Mouse (Mus musculus) embryonic fibroblast, embryonic 13.5 days (primary cell): ENCODE results near the gene Sh3d19. TPM values are rescaled to one million over a fixed set of nuclear protein-coding genes. Genes with fewer than 3 reads are reported as not detected.
"Not testable (repeated sequence)": the region's sequence is repeated elsewhere in the genome, so short reads cannot be mapped to it uniquely, and the experiment has no call there.

Experiments
- H3K27ac ChIP-seq: 2 replicates; pipeline ENCODE4 v1.5.1; 2012; ENCODE audit warnings: low read length, control low read depth, inconsistent platforms; ENCODE audit not compliant: insufficient read depth
- H3K4me1 ChIP-seq: 2 replicates; pipeline ENCODE4 v1.6.1; 2011; ENCODE audit warnings: low read length; ENCODE audit not compliant: control insufficient read depth, insufficient read depth
- H3K4me3 ChIP-seq: 2 replicates; pipeline ENCODE4 v1.5.1; 2011; ENCODE audit warnings: mild to moderate bottlenecking, control low read depth, low read length; ENCODE audit not compliant: insufficient read depth
- CTCF ChIP-seq: IDR thresholded peaks from 2 replicates; pipeline ENCODE4 v1.5.1; 2011; ENCODE audit warnings: mild to moderate bottlenecking, control low read depth, low read length, moderate library complexity, borderline replicate concordance; ENCODE audit not compliant: insufficient read depth
- POLR2A ChIP-seq: IDR thresholded peaks from 2 replicates; pipeline ENCODE4 v1.6.1; 2011; ENCODE audit warnings: low read depth, mild to moderate bottlenecking, control low read depth, low read length, moderate library complexity
- polyA plus RNA-seq: library from polyadenylated mRNA; stranded (reverse); fragments of >200 nt; gene quantifications from 2 replicates; pipeline ENCODE4 v1.2.4, GENCODE M21; 2011; ENCODE audit warnings: low read depth; ENCODE audit not compliant: missing spikeins, insufficient read length

Sh3d19 gene
- polyA plus RNA-seq, 1 experiment: 54.2 TPM

- Histone ChIP-seq H3K4me1 (peaks cover 3% of the 10 kb centered on the region), H3K4me3 (no peak overlapping the region), H3K27ac (no peak overlapping the region)
- TF ChIP-seq CTCF: no peak
- no peak for TF ChIP-seq POLR2A
Observed at GRCm38 (mm10) chr3:85980036-85980435, 9.1 kb downstream of the Sh3d19 start.

- not testable (repeated sequence) for H3K4me3 ChIP-seq, H3K27ac ChIP-seq, H3K4me1 ChIP-seq
Observed at GRCm38 (mm10) chr3:85981761-85982160, 10.9 kb downstream of the Sh3d19 start.

- Histone ChIP-seq H3K4me3 (no peak overlapping the region), H3K4me1 (peaks cover 3% of the 10 kb centered on the region), H3K27ac (no peak overlapping the region)
- no peak for TF ChIP-seq POLR2A
- no peak for TF ChIP-seq CTCF
Observed at GRCm38 (mm10) chr3:85984537-85984936, 13.6 kb downstream of the Sh3d19 start.

GRCm38 (mm10) chr3:85987225-85987624, 16.3 kb downstream of the Sh3d19 start:
- TF ChIP-seq POLR2A (no peak), CTCF (no peak)
- Histone ChIP-seq H3K4me3 (no peak overlapping the region), H3K4me1 (no peaks in the 10 kb centered on the region), H3K27ac (no peak overlapping the region)

- no peaks in the 10 kb centered on the region for H3K4me1 ChIP-seq
- no peak overlapping the region for H3K27ac ChIP-seq
- TF ChIP-seq CTCF: no peak
- no peak for TF ChIP-seq POLR2A
- H3K4me3 ChIP-seq: no peak overlapping the region
Observed at GRCm38 (mm10) chr3:85991140-85991801, 20.4 kb downstream of the Sh3d19 start.

- Histone ChIP-seq H3K4me1 (no peaks in the 10 kb centered on the region), H3K4me3 (no peak overlapping the region), H3K27ac (no peak overlapping the region)
- TF ChIP-seq CTCF (no peak), POLR2A (no peak)
Observed at GRCm38 (mm10) chr3:85991802-85992156, 20.9 kb downstream of the Sh3d19 start.

- H3K27ac ChIP-seq: no peak overlapping the region
- H3K4me1 ChIP-seq: no peaks in the 10 kb centered on the region
- TF ChIP-seq POLR2A (no peak), CTCF (no peak)
- H3K4me3 ChIP-seq: no peak overlapping the region
Observed at GRCm38 (mm10) chr3:85993744-85994143, 22.8 kb downstream of the Sh3d19 start.

- Histone ChIP-seq H3K4me3 (no peak overlapping the region), H3K27ac (no peak overlapping the region), H3K4me1 (no peaks in the 10 kb centered on the region)
- TF ChIP-seq POLR2A (no peak), CTCF (no peak)
Observed at GRCm38 (mm10) chr3:85994645-85995044, 23.7 kb downstream of the Sh3d19 start.

- Histone ChIP-seq H3K4me3 (no peak overlapping the region), H3K4me1 (no peaks in the 10 kb centered on the region)
Observed at GRCm38 (mm10) chr3:86001271-86001670, 30.4 kb downstream of the Sh3d19 start.

GRCm38 (mm10) chr3:86002423-86002822, 31.5 kb downstream of the Sh3d19 start, which contains the start of gene Prss48:
TSS of gene Prss48 (minus strand) at chr3:86002491.
- H3K4me3 ChIP-seq: no peak within 1 kb of the TSS
- H3K4me1 ChIP-seq: no peaks in the 10 kb centered on the region
- no peak within 1 kb of the TSS for H3K27ac ChIP-seq
- no peak for TF ChIP-seq CTCF
- TF ChIP-seq POLR2A: no peak

More at GRCm38 (mm10) chr3:86001271-86001670, 30.4 kb downstream of the Sh3d19 start:
- TF ChIP-seq POLR2A: no peak
- no peak for TF ChIP-seq CTCF
- no peak overlapping the region for H3K27ac ChIP-seq

- no peak for TF ChIP-seq CTCF
- TF ChIP-seq POLR2A: no peak
- Histone ChIP-seq H3K27ac (no peak overlapping the region), H3K4me1 (no peaks in the 10 kb centered on the region), H3K4me3 (no peak overlapping the region)
Observed at GRCm38 (mm10) chr3:86002940-86003339, 32.0 kb downstream of the Sh3d19 start.
